Mouse (Mus musculus): ENCODE results near the gene Bst2.

DNA sequence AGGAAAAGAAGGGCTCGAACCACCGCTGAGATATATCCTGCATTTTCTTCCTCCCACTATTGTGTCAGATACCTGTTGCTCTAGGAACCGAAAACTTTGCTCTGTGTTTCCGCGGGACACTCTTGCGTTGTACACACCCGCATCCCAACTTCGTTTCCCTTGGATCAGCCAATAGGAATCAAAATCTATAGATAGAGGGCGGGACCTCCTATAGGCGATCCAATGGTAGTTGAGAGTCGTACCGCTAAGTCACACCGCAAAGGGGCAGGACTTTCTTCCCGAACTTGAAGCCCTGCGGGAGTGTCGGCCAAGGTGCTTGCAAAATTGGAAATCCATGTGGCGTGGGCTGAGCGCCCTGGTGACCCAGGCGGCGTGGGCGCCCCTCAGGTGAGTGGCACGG lies 48.8 kb downstream of the Bst2 start:
- no peak for TF ChIP-seq CTCF (IDR thresholded peaks at IDR 0.05; ENCODE audit: borderline replicate concordance, control insufficient read depth, extremely low read depth, insufficient read depth, low read length, poor library complexity)
- no peak for TF ChIP-seq POLR2A (IDR thresholded peaks at IDR 0.05; ENCODE audit: control insufficient read depth, extremely low read depth, insufficient read depth, low read length, poor library complexity)

All from thymus, adult 2 months (tissue).